Comparison of ENCODE assay signal across 11 mouse cellular contexts in genomic region chr4:40676338-40676737, GRCm38 (mm10). TPM values are rescaled to one million over a fixed set of nuclear protein-coding genes. Genes with fewer than 3 reads are reported as not detected.
DNase-seq lines count a peak whose midpoint lies in the region; ATAC-seq and TF ChIP-seq lines count a peak whose summit lies in the region.
"Had no signal": no experiment of that assay in that cellular context is flagged by ENCODE, and none has a peak within 500 bp of the region (broad histone marks: within the 10 kb centered on the region; RNA-seq: fewer than 3 reads in every experiment).

No protein-coding gene starts in this region.

- H3K4me2 ChIP-seq in kidney, embryonic 16.5 days (replicated peaks; ENCODE audit: low read depth, low read length) = peak overlapping the region; percentile 23; the same call in 1 of the 2 replicates
- 0 out of 2 replicates have a peak overlapping the region, but pooled peaks have one; percentile 17 for H3K4me2 ChIP-seq in forebrain, embryonic 15.5 days (replicated peaks)
- peak overlapping the region; percentile 36 for H3K4me2 ChIP-seq in liver, embryonic 11.5 days
- no peak overlapping the region for H3K4me2 ChIP-seq in stomach, embryonic 16.5 days (ENCODE audit: low read depth, low read length)
- no peak overlapping the region for H3K4me2 ChIP-seq in lung, postnatal 0 days (replicated peaks; ENCODE audit: low read depth, low read length)
- H3K4me2 ChIP-seq: lung, embryonic 15.5 days had no signal

- no peak for TF ChIP-seq CTCF in lung, postnatal 0 days (IDR thresholded peaks at IDR 0.05)

- H3K9me3 ChIP-seq in kidney, embryonic 16.5 days (ENCODE audit: low read length) = no peaks in the 10 kb centered on the region
- H3K9me3 ChIP-seq in forebrain, embryonic 15.5 days = no peaks in the 10 kb centered on the region
- no peaks in the 10 kb centered on the region for H3K9me3 ChIP-seq in liver, embryonic 11.5 days (ENCODE audit: control insufficient read depth, low read length)
- no peaks in the 10 kb centered on the region for H3K9me3 ChIP-seq in stomach, embryonic 16.5 days (replicated peaks; ENCODE audit: control insufficient read depth, low read length)
- no peaks in the 10 kb centered on the region for H3K9me3 ChIP-seq in lung, postnatal 0 days (ENCODE audit: low read length)
- H3K9me3 ChIP-seq: G1E; lung, embryonic 15.5 days had no signal

- no peak for DNase-seq in kidney, postnatal 25 days
- DNase-seq in liver, embryonic 11.5 days (ENCODE audit: low spot score) = no peak
- DNase-seq in cerebellum, postnatal 4 days (ENCODE audit: low spot score in 2 of 2) = no peak
- DNase-seq in gastrocnemius, adult 8-10 months (ENCODE audit: low spot score in 2 of 2) = no peak
- DNase-seq in lung, postnatal 0 days (ENCODE audit: low spot score) = no peak

- no peak for TF ChIP-seq EP300 in lung, postnatal 0 days (IDR thresholded peaks at IDR 0.05)

- no peaks in the 10 kb centered on the region for H3K36me3 ChIP-seq in kidney, embryonic 16.5 days (ENCODE audit: insufficient read depth, low read length)
- no peaks in the 10 kb centered on the region for H3K36me3 ChIP-seq in forebrain, embryonic 15.5 days
- no peaks in the 10 kb centered on the region for H3K36me3 ChIP-seq in liver, embryonic 11.5 days (ENCODE audit: control insufficient read depth, insufficient read depth, low read length)
- H3K36me3 ChIP-seq in stomach, embryonic 16.5 days (ENCODE audit: control insufficient read depth, insufficient read depth, low read length) = no peaks in the 10 kb centered on the region
- no peaks in the 10 kb centered on the region for H3K36me3 ChIP-seq in lung, postnatal 0 days (ENCODE audit: insufficient read depth, low read length)
- H3K36me3 ChIP-seq: G1E; lung, embryonic 15.5 days had no signal

- H3K9ac ChIP-seq in kidney, embryonic 16.5 days (replicated peaks; ENCODE audit: low read length) = no peak overlapping the region
- H3K9ac ChIP-seq in forebrain, embryonic 15.5 days (replicated peaks) = no peak overlapping the region
- no peak overlapping the region for H3K9ac ChIP-seq in liver, embryonic 11.5 days (ENCODE audit: low read depth, low read length)
- H3K9ac ChIP-seq in stomach, embryonic 16.5 days (ENCODE audit: low read length) = no peak overlapping the region
- H3K9ac ChIP-seq in lung, postnatal 0 days (replicated peaks; ENCODE audit: low read depth) = no peak overlapping the region
- H3K9ac ChIP-seq: lung, embryonic 15.5 days had no signal

- H3K4me1 ChIP-seq in kidney, embryonic 16.5 days (ENCODE audit: insufficient read depth, low read length) = peaks cover 2% of the 10 kb centered on the region; the same call in 1 of the 2 replicates
- H3K4me1 ChIP-seq in forebrain, embryonic 15.5 days = peaks cover 6% of the 10 kb centered on the region; the same call in 1 of the 2 replicates
- 0 out of 2 replicates have a peak, but pooled peaks cover 2% of the 10 kb centered on the region for H3K4me1 ChIP-seq in liver, embryonic 11.5 days (replicated peaks; ENCODE audit: control insufficient read depth, insufficient read depth, low read length)
- peaks cover 4% of the 10 kb centered on the region; the same call in 1 of the 2 replicates for H3K4me1 ChIP-seq in stomach, embryonic 16.5 days (ENCODE audit: control insufficient read depth, insufficient read depth, low read length)
- no peaks in the 10 kb centered on the region for H3K4me1 ChIP-seq in lung, postnatal 0 days (ENCODE audit: insufficient read depth, low read depth, low read length)
- H3K4me1 ChIP-seq: lung, embryonic 15.5 days had no signal

- no peak overlapping the region for H3K27ac ChIP-seq in kidney, embryonic 16.5 days (ENCODE audit: low read length)
- H3K27ac ChIP-seq in forebrain, embryonic 15.5 days (replicated peaks) = no peak overlapping the region
- H3K27ac ChIP-seq in liver, embryonic 11.5 days (ENCODE audit: low read depth, low read length) = no peak overlapping the region
- H3K27ac ChIP-seq in stomach, embryonic 16.5 days (ENCODE audit: low read length) = no peak overlapping the region
- H3K27ac ChIP-seq in lung, postnatal 0 days (ENCODE audit: low read length) = no peak overlapping the region
- H3K27ac ChIP-seq: lung, embryonic 15.5 days had no signal

- peak; percentile 46; the same call in 1 of the 2 replicates for ATAC-seq in kidney, embryonic 16.5 days (ENCODE audit: low FRiP score, low TSS enrichment)
- ATAC-seq in forebrain, embryonic 15.5 days (replicated peaks) = no peak
- 0 out of 2 replicates have a peak, but pooled peaks have one; percentile 45 for ATAC-seq in liver, embryonic 11.5 days (replicated peaks; ENCODE audit: low FRiP score)
- 0 out of 2 replicates have a peak, but pooled peaks have one; percentile 33 for ATAC-seq in stomach, embryonic 16.5 days (ENCODE audit: insufficient read depth, low FRiP score)
- no peak for ATAC-seq in lung, postnatal 0 days
- ATAC-seq: inflammation-experienced regulatory T-cells, adult 6 months had no signal

- no peaks in the 10 kb centered on the region for H3K27me3 ChIP-seq in kidney, embryonic 16.5 days (ENCODE audit: insufficient read depth, low read length)
- no peaks in the 10 kb centered on the region for H3K27me3 ChIP-seq in forebrain, embryonic 15.5 days
- no peaks in the 10 kb centered on the region; the same call in 1 of the 2 replicates for H3K27me3 ChIP-seq in liver, embryonic 11.5 days (replicated peaks; ENCODE audit: control insufficient read depth, insufficient read depth, low read length)
- no peaks in the 10 kb centered on the region; the same call in 1 of the 2 replicates for H3K27me3 ChIP-seq in stomach, embryonic 16.5 days (ENCODE audit: control insufficient read depth, insufficient read depth, low read length)
- no peaks in the 10 kb centered on the region for H3K27me3 ChIP-seq in lung, postnatal 0 days (replicated peaks; ENCODE audit: insufficient read depth, low read length)
- H3K27me3 ChIP-seq: lung, embryonic 15.5 days had no signal

- no peak overlapping the region for H3K4me3 ChIP-seq in kidney, embryonic 16.5 days (ENCODE audit: low read length)
- H3K4me3 ChIP-seq in forebrain, embryonic 15.5 days = no peak overlapping the region
- H3K4me3 ChIP-seq in liver, embryonic 11.5 days (ENCODE audit: low read depth, low read length) = no peak overlapping the region
- no peak overlapping the region for H3K4me3 ChIP-seq in stomach, embryonic 16.5 days (replicated peaks; ENCODE audit: low read length)
- no peak overlapping the region for H3K4me3 ChIP-seq in lung, postnatal 0 days (ENCODE audit: low read depth, low read length)
- H3K4me3 ChIP-seq: lung, embryonic 15.5 days had no signal

- WGBS in kidney, embryonic 16.5 days = 27% methylated on average over 14 of the region's 14 CpGs
- WGBS in forebrain, embryonic 15.5 days = 19% methylated on average over 14 of the region's 14 CpGs
- WGBS in liver, embryonic 11.5 days = 22% methylated on average over 14 of the region's 14 CpGs
- WGBS in stomach, embryonic 16.5 days = 26% methylated on average over 14 of the region's 14 CpGs
- WGBS in lung, postnatal 0 days = 17% methylated on average over 14 of the region's 14 CpGs

RNA-seq across cellular contexts. Expression of gene Aptx, which starts 26.7 kb away (rescaled TPM):
- polyA plus RNA-seq in kidney, embryonic 16.5 days (2015; fragmentation: Nextera tagmentation; extraction: Ambion mirVana) = 28.5 and 30.2 TPM in 2 replicates
- polyA plus RNA-seq in forebrain, embryonic 15.5 days (2015; fragmentation: Nextera tagmentation; extraction: Ambion mirVana) = 55.5 and 56.7 TPM in 2 replicates
- polyA plus RNA-seq in liver, embryonic 11.5 days (2014; fragmentation: Nextera tagmentation; extraction: Ambion mirVana) = 21.2 and 23.4 TPM in 2 replicates
- 24.1 and 24.2 TPM in 2 replicates for polyA plus RNA-seq in stomach, embryonic 16.5 days (2015; fragmentation: Nextera tagmentation; extraction: Ambion mirVana)
- total RNA-seq in gastrocnemius, adult 8-10 months (2022) = 10 to 100 TPM; 13.3 to 18.5 (median 16.2) TPM
- polyA plus RNA-seq in lung, postnatal 0 days (2015; fragmentation: Nextera tagmentation; extraction: Ambion mirVana) = 19.5 and 21.2 TPM in 2 replicates

RNA-seq across cellular contexts. Expression of gene Dnaja1, which starts 45.6 kb away (rescaled TPM):
- polyA plus RNA-seq in kidney, embryonic 16.5 days (2015; fragmentation: Nextera tagmentation; extraction: Ambion mirVana) = 469 and 481 TPM in 2 replicates
- polyA plus RNA-seq in forebrain, embryonic 15.5 days (2015; fragmentation: Nextera tagmentation; extraction: Ambion mirVana) = 695 and 704 TPM in 2 replicates
- 389 and 420 TPM in 2 replicates for polyA plus RNA-seq in liver, embryonic 11.5 days (2014; fragmentation: Nextera tagmentation; extraction: Ambion mirVana)
- polyA plus RNA-seq in stomach, embryonic 16.5 days (2015; fragmentation: Nextera tagmentation; extraction: Ambion mirVana) = 300 and 349 TPM in 2 replicates
- total RNA-seq in gastrocnemius, adult 8-10 months (2022) = 10 to 100 TPM; 24.8 to 44.0 (median 28.5) TPM
- polyA plus RNA-seq in lung, postnatal 0 days (2015; fragmentation: Nextera tagmentation; extraction: Ambion mirVana) = 285 and 314 TPM in 2 replicates

Comparison
In these comparisons a context has a peak if more than half of its experiments do, and no peak if none do; other contexts are left out.
1. ATAC-seq: peak in kidney, embryonic 16.5 days (single experiment), liver, embryonic 11.5 days (single experiment) and stomach, embryonic 16.5 days (single experiment); none in forebrain, embryonic 15.5 days (single experiment) and lung, postnatal 0 days (single experiment).
2. H3K4me2 ChIP-seq: peak in kidney, embryonic 16.5 days (single experiment), forebrain, embryonic 15.5 days (single experiment) and liver, embryonic 11.5 days (single experiment); none in stomach, embryonic 16.5 days (single experiment) and lung, postnatal 0 days (single experiment).